Mouse (Mus musculus) embryo, embryonic 10 days (tissue): ENCODE measurements around the gene Abhd12.
"Not testable (repeated sequence)": the region's sequence is repeated elsewhere in the genome, so short reads cannot be mapped to it uniquely, and the experiment has no call there.

Experiments
- DNase-seq: peaks from one replicate; pipeline ENCODE4 v3.0.0-alpha.2; 2015; ENCODE audit warnings: low spot score

Gene Abhd12

DNA sequence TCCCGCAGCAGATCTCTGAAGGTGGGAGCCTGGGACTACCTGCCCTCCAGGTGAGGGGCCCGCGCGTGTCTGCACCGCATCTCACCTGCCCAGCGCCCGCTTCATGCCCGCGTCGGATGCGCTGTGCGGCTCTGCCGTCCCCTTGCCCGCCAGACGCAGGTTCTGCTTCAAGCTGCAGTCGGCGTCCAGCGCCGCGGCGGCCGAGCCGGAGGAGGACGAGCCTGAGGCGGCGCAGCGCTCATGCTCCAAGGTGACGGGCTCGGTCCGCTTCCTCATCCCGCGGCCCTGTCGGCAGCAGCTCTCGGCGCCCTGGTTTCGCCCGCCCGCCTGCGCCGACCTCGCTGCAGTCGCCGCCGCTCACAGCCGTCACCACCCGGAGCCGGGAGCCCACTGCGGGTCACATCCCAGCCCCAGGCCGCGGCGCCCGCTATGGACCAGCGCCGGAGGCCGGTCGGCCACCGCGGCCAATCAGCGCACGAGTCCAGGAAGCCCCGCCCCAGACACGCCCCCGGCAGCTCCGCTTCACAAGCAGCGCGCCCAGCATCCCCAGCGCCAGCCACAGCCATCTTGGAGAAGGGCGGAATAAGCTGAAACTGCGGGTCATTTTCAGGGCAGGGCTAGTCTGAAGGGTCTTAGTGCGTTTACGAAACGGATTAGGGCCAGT lies at the start of gene Abhd12:
Abhd12 (minus strand) TSS at position 470 of the 664 bp plus-strand sequence.
- peak; percentile 96 for DNase-seq

GRCm38 (mm10) chr2:150951201-150951600 lies 46.7 kb upstream of the Abhd12 start:
- DNase-seq: no peak

GRCm38 (mm10) chr2:150950056-150950455 lies 45.5 kb upstream of the Abhd12 start:
- DNase-seq: no peak

DNA sequence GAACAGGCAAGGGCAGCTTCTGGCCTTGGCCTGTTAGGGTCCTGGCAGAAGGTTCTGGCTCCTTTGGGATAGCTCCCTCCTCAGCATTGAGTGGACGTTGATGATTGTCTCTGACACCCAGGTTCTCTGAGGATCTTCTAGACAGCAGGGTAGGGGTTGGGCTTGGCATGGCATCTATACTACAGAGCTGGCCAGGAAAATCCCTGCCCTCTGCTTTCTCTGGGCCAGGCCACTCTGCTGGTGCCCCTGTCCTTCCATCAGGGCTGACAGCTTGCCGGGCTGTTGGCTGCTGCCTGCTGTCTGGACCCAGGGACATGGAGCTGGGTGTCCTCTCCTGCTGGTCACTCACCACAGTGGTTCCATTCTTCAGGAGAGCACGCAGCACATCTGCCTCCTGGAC lies 45.1 kb upstream of the Abhd12 start:
- no peak for DNase-seq

GRCm38 (mm10) chr2:150948786-150949185 lies 44.2 kb upstream of the Abhd12 start:
- no peak for DNase-seq

DNA sequence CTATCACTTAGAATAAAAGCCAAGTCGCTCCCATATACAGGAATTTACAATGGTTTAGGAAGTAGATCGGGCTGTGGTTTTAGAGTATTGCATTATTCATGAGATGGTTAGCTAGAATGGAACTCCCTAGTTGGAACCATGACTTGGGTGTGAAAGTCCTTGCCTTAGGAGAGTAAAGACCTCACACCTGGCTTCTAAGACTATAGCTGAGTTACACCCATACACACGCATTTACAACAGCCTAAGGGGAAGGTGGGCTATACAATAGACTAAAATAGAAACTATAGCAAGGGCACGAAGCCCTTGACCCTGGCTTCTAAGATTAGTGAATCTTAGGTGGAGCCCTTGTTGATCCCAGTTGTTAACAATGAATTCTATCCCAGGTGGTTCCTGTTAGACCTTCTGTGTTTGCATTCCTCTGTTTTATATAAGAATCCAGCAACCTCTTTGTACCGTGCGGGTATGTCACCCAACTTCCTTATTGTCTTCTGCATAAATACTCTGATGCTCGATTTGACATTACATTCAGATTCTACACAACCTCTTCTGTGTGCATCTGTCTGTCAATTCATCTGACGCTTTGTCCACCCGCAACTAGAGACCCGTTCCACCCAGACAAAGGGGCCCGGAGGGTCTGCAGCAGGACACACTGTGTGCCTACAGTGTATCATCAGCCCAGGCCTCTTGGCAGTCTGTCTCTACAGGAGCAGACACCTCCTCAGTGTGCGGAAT lies 43.5 kb upstream of the Abhd12 start:
- DNase-seq: not testable (repeated sequence)

DNA sequence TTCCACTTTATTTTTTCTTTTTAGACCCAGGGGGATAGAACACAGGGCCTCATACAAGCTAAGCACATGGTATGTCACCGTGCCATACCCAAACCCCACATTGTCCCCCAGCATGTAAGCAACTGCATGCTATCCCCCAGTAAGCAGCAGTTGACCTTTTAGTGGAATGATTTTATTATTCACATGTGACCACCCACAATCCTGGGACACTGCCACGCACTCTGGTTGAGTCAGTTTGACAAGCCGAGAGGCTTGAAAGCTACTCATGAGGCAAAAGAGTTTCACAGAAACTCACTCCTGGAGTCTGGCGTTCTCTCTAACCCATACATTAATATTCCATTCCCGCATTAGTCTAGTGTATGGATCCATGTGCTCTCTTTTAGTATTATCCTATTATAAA lies 42.8 kb upstream of the Abhd12 start:
- DNase-seq: not testable (repeated sequence)

GRCm38 (mm10) chr2:150944017-150944416 lies 39.5 kb upstream of the Abhd12 start:
- no peak for DNase-seq

- DNase-seq: no peak
Observed at GRCm38 (mm10) chr2:150934659-150935058, 30.1 kb upstream of the Abhd12 start.

GRCm38 (mm10) chr2:150933482-150933881 lies 28.9 kb upstream of the Abhd12 start:
- no peak for DNase-seq

DNA sequence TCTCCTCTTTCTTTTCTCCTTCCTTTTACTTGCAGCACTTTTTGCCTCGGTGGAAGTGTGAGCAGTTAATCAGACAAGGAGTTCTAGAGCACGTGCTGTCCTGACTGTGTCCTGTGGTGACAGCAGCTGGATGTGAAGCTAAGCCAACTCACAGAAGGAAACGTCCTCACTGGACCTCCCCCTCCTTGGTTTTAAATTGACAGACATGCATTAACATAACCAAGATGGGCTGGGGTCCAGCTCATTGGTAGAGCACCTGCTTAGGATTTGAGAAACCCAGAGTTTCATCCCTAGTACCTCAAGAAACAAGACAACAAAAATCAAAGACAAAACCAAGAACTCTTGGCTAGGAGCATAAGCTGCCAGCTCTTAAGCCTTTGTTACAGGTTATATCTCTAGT lies 26.3 kb upstream of the Abhd12 start:
- DNase-seq: no peak

DNA sequence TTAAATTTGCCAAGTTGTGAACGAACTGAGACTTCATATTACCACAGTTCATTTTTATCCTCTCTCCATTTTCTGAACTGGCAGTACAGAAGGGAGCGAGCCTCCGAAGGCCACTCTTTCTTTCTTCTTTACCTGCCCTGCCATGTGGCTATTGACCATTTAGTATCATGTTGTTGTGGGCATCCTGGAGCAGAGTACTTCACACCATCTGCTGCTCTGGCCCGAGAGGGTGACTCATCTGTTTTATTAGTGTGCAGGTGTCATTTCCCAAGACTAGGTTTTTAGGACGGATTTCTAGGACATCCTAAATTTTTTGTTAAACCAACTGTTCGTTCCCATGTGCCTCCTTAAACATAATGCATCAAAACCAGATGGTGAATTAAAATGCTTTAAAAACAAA lies 24.6 kb upstream of the Abhd12 start:
- DNase-seq: no peak

DNA sequence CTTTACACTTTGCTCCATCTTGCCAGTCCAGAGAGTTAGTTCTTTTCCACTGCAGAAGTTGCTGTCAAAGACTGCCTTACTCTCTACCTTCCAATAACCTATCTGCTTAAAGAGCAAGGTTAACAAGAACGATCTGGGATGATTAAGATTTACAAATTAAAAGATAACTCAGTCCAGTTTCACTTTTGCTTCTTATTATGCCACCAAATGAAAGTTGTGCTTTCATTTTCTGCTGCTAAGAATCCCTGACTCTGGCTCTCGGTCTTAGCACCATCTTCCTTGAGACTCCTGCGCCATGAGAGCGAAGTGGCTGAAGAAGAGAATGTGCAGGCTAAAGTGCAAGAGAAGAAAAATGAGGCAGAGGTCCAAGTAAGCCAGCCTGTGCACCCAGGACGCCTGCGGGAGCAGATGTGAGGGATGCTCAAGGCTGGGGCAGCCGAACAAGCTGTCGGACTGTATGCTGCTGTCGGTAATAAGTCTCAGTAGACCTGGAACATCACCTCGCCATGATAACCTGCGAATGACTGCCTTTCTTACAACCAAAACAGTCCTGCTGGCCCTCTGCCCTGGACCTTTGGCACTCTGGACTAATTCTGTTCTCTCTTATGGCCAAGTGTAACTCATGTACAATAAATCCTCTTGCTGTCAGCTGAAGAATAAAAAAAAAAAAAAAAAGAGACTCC lies 22.6 kb upstream of the Abhd12 start:
- DNase-seq: no peak

- no peak for DNase-seq
Observed at GRCm38 (mm10) chr2:150923505-150923904, 19.0 kb upstream of the Abhd12 start.

GRCm38 (mm10) chr2:150923026-150923425 lies 18.5 kb upstream of the Abhd12 start:
- DNase-seq: no peak

GRCm38 (mm10) chr2:150922165-150922564 lies 17.6 kb upstream of the Abhd12 start:
- no peak for DNase-seq

DNA sequence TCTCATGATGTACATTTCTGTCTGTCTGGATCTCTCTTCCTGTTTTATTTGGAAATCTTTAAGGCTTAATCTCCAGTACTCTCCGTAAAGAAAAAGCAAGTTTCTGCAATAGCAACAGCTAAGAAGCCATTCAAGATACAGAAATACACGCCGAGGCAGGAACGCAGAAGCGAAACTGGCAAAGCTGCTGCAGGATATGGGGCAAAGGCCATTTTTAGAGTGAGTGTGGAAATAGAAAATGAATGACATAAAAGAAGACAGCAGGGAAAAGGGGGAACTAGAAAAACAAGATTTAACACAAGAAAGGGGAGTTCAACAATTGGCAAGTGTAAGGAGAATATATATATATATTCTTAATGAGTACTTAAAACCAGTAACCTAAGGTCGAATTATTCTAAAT lies 17.2 kb upstream of the Abhd12 start:
- no peak for DNase-seq

DNA sequence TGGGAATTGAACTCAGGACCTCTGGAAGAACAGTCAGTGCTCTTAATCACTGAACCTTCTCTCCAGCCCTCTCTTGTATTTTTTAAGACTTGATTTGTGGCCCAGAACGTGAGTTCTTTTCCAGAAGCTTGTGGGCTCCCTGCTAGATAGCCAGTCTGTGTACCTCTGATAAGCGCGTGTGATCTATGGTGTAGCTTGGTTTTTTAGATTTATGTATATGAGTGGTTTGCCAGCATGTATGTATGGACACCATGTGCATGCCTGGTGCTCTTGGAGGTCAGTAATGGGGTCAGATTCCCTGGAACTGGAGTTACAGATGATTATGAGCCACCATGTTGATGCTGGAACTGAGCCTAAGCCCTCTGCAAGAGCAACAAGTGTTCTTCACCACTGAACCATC lies 16.0 kb upstream of the Abhd12 start:
- DNase-seq: no peak

GRCm38 (mm10) chr2:150918720-150919119 lies 14.2 kb upstream of the Abhd12 start:
- DNase-seq: no peak

- DNase-seq: no peak
Observed at GRCm38 (mm10) chr2:150915786-150916185, 11.2 kb upstream of the Abhd12 start.

DNA sequence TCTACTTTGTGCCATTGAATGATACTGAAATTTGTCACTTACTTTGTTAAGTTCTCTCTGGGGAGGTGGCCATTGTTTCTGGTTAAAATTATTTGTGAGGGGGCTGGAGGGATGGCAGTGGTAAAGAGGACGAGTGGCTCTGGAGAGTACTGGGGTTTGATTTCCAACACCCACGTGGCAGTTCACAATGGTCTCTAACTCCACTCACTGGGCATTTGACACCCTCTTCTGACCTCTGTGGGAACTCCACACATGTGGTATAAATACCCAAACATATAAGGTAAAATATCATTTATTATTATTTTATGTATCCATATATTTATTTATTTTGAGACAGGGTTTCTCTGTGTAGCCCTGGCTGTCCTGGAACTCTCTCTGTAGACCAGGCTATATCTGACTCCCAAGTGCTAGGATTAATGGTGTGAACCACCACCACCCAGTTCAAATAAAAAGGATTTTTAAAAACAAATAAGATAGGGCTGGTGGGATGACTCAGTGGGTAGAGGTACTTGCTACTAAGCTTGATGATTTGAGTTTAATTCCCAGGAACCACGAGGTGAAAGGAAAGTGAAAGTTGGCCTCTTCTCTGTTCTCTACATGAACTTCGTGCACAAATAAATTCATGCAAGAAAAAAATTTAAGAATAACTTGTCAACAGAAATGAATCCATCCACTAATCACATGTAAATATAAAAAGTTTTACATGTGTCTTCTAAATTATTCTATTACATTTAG lies 10.4 kb upstream of the Abhd12 start:
- no peak for DNase-seq

GRCm38 (mm10) chr2:150910295-150910881 lies 5.8 kb upstream of the Abhd12 start:
- no peak for DNase-seq
